Mouse (Mus musculus) CD8-positive naive resting alpha-beta T cell, adult 2 months (primary cell): ENCODE data around the gene Ifi203.
"Not testable (repeated sequence)": the region's sequence is repeated elsewhere in the genome, so short reads cannot be mapped to it uniquely, and the experiment has no call there.

Experiments
- DNase-seq, 2 experiments: peaks; one replicate each; pipeline ENCODE4 v3.0.0; 2022; ENCODE audit warnings: low read depth in 2 of 2, low spot score in 2 of 2

Gene Ifi203

GRCm38 (mm10) chr1:173905885-173906284 lies 36.6 kb downstream of the Ifi203 start:
- DNase-seq = not testable (repeated sequence)

- not testable (repeated sequence) for DNase-seq
These were observed 52.7 kb downstream of the Ifi203 start for GRCm38 (mm10) chr1:173889741-173890140.

- not testable (repeated sequence) for DNase-seq
These were observed 55.3 kb downstream of the Ifi203 start for GRCm38 (mm10) chr1:173887026-173887787.

- peak in 1 of 2 experiments; percentile 12 for DNase-seq
These were observed 62.3 kb downstream of the Ifi203 start for GRCm38 (mm10) chr1:173880004-173880666.

- not testable (repeated sequence) for DNase-seq
These were observed 63.1 kb downstream of the Ifi203 start for GRCm38 (mm10) chr1:173879225-173879987.

- DNase-seq = not testable (repeated sequence)
These were observed 64.2 kb downstream of the Ifi203 start for GRCm38 (mm10) chr1:173878264-173878663.

- not testable (repeated sequence) for DNase-seq
These were observed 65.3 kb downstream of the Ifi203 start for GRCm38 (mm10) chr1:173877125-173877524.
